Mouse (Mus musculus) thymus, postnatal 0 days (tissue): ENCODE data around the gene Wipf3. TPM values are rescaled to one million over a fixed set of nuclear protein-coding genes. Genes with fewer than 3 reads are reported as not detected.

Experiments
- DNase-seq: peaks from one replicate; pipeline ENCODE4 v3.0.0-alpha.2; 2015; ENCODE audit warnings: low spot score
- polyA plus RNA-seq: library from polyadenylated mRNA; unstranded; fragments of >200 nt; fragmentation: Nextera tagmentation; extraction: Ambion mirVana; gene quantifications from 2 replicates; pipeline ENCODE4 v1.2.1, GENCODE M21; 2015

The Wipf3 gene
- polyA plus RNA-seq, 1 experiment from 2014 or later, result 0.46 TPM

- DNase-seq, result no peak
These were observed 100.8 kb downstream of the Wipf3 start for GRCm38 (mm10) chr6:54530182-54530581.

GRCm38 (mm10) chr6:54531048-54531481 lies 101.7 kb downstream of the Wipf3 start:
- DNase-seq, result no peak

- no peak for DNase-seq
These were observed 106.1 kb downstream of the Wipf3 start for GRCm38 (mm10) chr6:54535485-54535884.

- DNase-seq, result no peak
These were observed 107.7 kb downstream of the Wipf3 start for GRCm38 (mm10) chr6:54537053-54537452.

- no peak for DNase-seq
These were observed 109.4 kb downstream of the Wipf3 start for GRCm38 (mm10) chr6:54538773-54539173.

GRCm38 (mm10) chr6:54539396-54539795 lies 110.0 kb downstream of the Wipf3 start:
- no peak for DNase-seq

- no peak for DNase-seq
These were observed 111.0 kb downstream of the Wipf3 start for GRCm38 (mm10) chr6:54540252-54540887.

- DNase-seq, result no peak
These were observed 113.4 kb downstream of the Wipf3 start for GRCm38 (mm10) chr6:54542836-54543235.

GRCm38 (mm10) chr6:54543646-54544045 lies 114.2 kb downstream of the Wipf3 start:
- DNase-seq, result no peak

- no peak for DNase-seq
These were observed 119.1 kb downstream of the Wipf3 start for GRCm38 (mm10) chr6:54548314-54549019.

- DNase-seq, result no peak
These were observed 119.9 kb downstream of the Wipf3 start for GRCm38 (mm10) chr6:54549311-54549710.

- no peak for DNase-seq
These were observed 121.5 kb downstream of the Wipf3 start for GRCm38 (mm10) chr6:54550801-54551323.

GRCm38 (mm10) chr6:54552721-54553413 lies 123.5 kb downstream of the Wipf3 start:
- DNase-seq, result no peak

Other genes starting within 250 kb of the Wipf3 start
- gene Prr15, start 103.8 kb upstream of the Wipf3 start, polyA plus RNA-seq, result 0.91 and 1.4 TPM in 2 replicates
- 0.94 and 0.98 TPM in 2 replicates for gene Scrn1, start 136.9 kb downstream of the Wipf3 start, polyA plus RNA-seq
- gene Plekha8, start 165.5 kb downstream of the Wipf3 start, polyA plus RNA-seq, result 1.7 TPM in 2 replicates
- 2.7 and 3.7 TPM in 2 replicates for gene Fkbp14, start 167.7 kb downstream of the Wipf3 start, polyA plus RNA-seq